Mouse (Mus musculus): Measurements from ENCODE around the gene Nppb.

DNA sequence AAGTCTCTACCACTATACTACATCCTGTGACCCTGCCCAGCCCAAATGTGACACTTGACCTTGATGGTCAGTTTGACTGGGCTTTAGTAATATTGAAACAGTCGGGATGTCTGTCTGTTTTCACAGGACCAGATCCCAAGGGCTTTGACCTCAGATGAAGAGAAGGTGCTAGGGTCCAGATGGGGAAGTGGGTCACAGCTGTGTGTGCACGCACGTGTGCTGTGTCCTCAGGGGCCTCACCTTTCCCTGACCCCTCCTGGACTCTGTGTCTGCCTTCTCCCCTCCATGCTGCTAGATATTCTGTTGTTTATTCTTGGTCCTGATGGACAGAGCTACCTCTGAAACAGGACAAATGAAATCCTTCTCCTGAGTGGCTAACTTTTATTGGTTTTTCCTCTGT is 25.7 kb downstream of the Nppb start:
- no peak for TF ChIP-seq CTCF (IDR thresholded peaks at IDR 0.05; ENCODE audit: borderline replicate concordance, control insufficient read depth, extremely low read depth, insufficient read depth, low read length, poor library complexity)
- TF ChIP-seq POLR2A (IDR thresholded peaks at IDR 0.05; ENCODE audit: control insufficient read depth, extremely low read depth, insufficient read depth, low read length, poor library complexity): no peak
